Mouse (Mus musculus): ENCODE results near the gene Ube2cbp.

DNA sequence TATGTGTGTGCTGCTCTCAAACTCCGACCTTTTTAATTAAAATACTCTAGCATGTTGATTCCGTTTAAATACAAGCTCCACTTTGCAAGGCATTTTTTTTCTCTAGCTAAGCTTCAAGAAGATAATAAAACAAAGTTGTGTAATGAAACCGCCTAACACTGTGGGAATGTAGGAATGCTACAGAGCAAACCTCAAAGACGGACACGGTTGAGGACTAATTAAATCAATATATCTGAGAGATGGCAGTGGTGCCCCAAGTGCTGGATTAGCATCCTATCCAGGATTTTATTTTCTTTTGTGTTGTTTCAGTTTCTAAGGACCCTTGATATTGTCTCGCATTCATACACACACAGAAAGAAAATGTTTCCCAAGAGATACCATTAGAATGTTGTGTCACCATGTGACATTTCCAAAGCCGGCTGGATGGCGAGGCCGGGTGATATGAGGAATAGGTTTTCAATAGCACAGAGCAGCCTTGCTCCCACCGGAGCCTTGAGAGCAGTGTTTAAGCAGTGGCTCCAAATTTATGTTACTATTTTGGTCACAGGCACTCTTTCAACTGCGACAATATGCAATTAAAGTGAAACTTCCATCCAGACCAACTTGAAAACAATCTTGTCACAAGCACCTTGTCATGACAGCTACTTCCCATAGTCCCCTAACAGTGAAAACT lies 26.3 kb downstream of the Ube2cbp start:
- TF ChIP-seq POLR2A (IDR thresholded peaks at IDR 0.05; ENCODE audit: extremely low read depth, insufficient read depth, low read length) = no peak
- no peak for TF ChIP-seq CTCF (IDR thresholded peaks at IDR 0.05; ENCODE audit: extremely low read depth, insufficient read depth, low read length)
